Mouse (Mus musculus) adrenal gland, postnatal 4 days (tissue): Measurements from ENCODE around the gene Serpini2. TPM values are rescaled to one million over a fixed set of nuclear protein-coding genes. Genes with fewer than 3 reads are reported as not detected.
"Not testable (repeated sequence)": the region's sequence is repeated elsewhere in the genome, so short reads cannot be mapped to it uniquely, and the experiment has no call there.

Source experiments
- DNase-seq, 2 experiments: peaks; one replicate each; pipeline ENCODE4 v3.0.0; 2021 to 2022; ENCODE audit warnings: low spot score in 2 of 2, mixed read lengths in 2 of 2
- long read RNA-seq, 2 experiments: library from polyadenylated mRNA; stranded (forward); transcript quantifications; one replicate each; pipeline ENCODE4 v2.0.0; 2021
- total RNA-seq, 2 experiments: library from RNA; stranded (reverse); gene quantifications; 2 replicates each; pipeline ENCODE4 v1.2.3; 2021

Serpini2 gene
- 10 to 100 TPM in 1 of 2 experiments, not detected in 1; 19.1 TPM for total RNA-seq
- long read RNA-seq, experiment 1 = 0 reads
- long read RNA-seq, experiment 2, partial matches to known transcripts = 0 of 2 reads
- long read RNA-seq, experiment 2, other reads (novel, unspliced or antisense) = 0 of 2 reads

DNA sequence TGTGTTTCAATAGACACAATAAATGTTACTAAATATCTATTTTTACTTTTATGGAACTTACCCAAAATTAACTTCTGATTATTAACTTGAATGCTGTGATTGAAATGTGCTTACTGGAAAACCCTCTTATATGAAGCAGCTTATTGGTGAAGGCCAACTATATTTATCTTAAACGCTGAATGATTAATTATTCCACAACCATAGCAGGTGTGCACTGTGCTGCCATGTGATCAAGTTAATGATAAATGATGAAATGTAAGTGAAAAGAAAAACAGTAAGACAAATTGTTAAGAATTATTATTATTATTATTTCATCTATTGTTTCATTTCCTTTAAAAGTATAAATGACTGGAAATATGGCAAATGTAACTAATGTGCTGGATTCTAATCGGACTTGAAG lies at the start of gene Serpini2:
Gene Serpini2, minus strand, starts transcription at position 101 of the 400 bp plus-strand sequence.
- no peak for DNase-seq

DNA sequence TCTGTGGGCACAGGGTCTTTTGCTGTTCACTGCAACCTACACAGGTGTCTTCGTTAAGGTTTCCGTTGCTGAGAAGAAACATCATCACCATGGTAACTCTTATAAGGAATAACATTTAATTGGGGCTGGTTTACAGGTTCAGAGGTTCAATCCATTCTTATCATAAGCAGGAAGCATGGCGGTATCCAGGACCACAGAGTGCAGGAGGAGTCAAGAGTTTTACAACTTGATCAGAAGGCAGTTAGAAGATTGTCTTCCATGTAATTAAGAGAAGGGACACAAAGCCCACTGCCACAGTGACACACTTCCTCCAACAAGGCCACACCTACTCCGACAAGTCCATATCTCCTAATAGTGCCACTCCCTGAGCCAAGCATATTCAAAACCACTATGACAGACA lies 39.0 kb upstream of the Serpini2 start:
- DNase-seq = no peak

DNA sequence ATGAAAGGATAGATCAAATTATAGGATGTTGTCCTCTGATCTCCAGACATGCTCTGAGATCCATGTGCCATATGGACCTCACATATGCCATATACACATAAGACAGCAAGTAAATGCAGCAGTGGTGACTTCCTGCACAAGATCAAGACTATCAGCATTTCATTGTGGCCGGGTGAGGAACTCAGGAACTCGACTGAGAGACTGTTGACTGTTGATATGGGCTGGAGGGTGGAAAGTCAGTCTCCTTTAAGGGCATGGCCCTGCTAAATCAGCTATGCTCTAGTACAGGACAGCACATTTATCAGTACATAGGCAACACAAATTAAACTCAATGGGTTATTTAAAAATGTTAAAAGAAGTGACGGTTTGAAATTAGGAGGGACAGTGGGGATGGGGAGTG lies 38.4 kb upstream of the Serpini2 start:
- DNase-seq = no peak

DNA sequence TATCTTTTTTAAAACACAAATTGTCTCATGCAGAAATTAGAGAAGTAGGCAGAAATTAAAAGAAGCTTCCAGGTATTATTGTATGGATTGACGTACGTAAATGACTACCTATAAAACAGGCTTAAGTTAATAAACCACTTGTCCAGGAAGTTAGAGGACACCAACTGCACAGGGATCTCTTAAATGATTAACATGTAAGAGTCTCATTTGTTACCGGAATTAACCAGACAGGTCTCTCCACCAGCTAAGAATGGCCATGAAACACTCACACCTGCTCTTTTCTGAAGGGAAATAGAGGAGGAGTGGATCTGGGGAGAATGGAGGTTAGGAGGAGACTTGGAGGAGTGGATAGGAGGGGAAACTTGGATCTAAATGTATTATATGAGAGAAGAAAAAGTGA lies 35.7 kb upstream of the Serpini2 start:
- DNase-seq = no peak

DNA sequence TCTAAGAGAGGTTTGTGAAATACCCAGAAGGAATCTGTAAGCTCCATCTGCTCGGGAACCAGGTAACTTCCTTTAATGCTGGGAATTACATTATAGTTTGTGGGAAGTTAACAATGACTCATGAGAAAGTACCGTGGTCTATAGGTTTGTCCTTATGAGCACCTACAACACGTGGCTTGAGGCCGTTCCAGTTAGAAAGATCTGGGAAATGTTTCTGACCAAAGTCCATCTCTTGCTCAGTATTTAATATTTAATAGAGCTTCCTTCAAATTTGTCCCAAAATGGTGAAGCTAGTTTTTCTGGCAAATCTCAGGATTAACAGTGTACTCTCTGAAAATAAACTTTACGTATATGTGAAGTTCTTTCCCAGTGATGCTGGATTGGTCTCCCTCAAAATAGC lies 34.7 kb upstream of the Serpini2 start:
- DNase-seq = no peak

DNA sequence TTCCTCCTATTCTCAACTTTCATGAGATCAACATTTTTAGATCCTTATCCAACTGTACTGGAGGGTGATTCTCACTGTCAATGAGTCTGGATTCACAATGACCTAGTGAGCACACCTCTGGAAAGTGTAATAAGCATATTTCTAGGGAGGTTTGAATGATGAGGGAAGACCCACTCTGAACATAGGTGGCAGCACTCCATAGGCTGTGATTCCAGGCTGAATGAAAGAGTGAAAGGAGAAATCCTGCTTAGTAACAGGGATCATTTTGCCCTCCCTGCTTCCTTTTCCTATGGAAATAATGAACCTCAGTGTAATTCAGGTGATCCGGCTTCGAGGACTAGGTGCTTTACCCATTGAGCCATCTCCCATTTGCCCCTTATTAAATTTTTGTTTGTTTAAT lies 31.2 kb upstream of the Serpini2 start:
- no peak for DNase-seq

DNA sequence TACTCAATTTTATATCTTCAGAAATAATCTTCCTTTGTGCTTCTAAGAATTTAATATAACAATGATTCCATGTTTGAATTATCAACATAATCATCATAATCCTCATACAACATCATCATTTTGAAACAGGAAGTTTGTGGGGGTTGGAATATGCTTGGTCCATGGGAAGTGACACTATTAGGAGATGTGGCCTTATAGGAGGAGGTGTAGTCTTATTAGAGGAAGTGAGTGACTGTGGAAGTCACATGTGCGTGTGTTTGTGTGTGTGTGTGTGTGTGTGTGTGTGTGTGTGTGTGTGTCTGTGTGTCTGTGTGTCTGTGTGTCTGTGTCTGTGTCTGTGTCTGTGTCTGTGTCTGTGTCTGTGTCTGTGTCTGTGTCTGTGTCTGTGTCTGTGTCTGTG lies 29.6 kb upstream of the Serpini2 start:
- not testable (repeated sequence) for DNase-seq

DNA sequence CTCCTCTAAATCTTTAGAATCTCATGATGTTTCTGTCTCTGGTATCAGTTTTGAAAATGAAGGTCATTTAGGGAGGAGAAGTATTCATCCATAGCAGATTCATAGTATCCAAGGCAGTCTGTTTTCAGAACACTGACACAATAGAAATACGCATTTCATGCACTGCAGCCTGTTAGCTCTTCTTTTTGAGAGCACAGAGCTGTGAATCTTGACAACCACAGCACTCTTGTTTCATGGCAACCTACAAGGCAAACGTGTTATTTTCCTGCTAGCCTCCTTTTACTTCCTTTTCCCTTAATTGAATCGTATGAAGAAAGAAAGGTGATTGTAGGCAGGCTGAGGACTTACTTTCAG lies 27.9 kb upstream of the Serpini2 start:
- DNase-seq = no peak

DNA sequence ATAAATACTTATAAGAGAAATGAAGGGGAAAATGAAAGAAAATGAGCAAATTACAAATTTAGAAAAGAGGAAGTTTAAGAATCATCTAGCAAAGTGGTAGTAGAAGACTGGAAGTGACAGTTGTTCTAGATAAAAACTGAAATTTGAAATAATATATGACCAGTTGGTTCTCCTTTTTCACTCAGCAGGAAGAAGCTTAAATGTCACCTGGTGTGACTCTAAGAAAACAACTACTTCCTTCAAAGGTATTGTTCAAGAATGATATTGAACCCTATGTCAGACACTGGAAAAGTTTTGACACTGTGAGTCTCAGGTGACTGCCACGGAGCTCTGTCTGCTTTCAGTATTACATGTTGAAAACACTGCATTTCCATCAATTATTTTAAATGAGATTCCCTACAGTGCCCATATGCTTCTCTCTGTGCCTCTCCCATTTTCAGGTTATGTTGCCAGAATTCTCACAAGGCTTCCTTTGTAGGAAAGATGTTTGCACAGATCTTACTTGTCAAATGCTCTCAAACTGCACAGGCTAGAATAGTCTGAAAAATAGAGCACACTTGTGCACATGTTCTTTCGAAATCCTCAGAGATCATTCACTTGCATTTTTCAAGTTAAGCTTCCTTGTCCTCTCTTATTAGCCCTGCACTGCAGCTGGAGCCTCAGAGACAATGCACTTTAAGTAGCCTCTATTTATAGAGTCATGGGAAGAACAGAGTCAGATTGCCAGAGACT lies 27.3 kb upstream of the Serpini2 start:
- no peak for DNase-seq

DNA sequence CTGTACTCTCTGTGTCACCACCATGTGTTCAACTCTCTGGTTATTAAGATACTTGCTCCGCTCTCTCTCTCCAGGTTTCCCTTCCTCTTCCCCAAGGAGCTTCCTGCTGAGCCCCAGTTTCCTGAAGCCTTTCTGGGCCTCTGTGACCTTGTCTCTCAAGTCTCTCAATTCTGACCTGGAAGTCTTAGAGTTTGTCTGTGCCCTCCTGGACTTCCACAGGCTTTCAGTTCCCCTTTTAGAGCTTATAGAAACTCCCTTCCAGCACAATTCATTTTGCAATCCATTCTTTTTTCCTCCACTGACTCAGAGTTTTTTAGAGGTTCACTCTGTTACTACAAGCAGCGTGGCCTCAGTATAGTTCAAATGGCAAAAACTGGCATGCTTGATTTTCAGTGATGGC lies 23.4 kb upstream of the Serpini2 start:
- no peak for DNase-seq

DNA sequence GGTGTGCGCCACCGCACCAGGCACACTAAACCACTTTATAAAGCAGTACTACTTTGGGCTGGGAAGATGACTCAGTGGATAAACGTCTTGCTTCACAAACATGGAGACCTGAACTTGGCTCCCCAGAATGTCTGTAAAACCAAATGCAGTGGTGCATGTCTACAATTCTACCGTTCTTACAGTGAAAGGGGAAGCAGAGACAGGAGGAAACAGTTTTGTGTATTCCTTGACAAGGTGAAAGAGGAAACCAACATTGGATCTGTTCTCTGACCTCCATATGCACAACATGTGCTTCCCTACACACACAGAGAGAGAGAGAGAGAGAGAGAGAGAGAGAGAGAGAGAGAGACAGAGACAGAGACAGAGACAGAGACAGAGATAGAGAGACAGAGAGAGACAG lies 7.6 kb upstream of the Serpini2 start:
- no peak for DNase-seq

DNA sequence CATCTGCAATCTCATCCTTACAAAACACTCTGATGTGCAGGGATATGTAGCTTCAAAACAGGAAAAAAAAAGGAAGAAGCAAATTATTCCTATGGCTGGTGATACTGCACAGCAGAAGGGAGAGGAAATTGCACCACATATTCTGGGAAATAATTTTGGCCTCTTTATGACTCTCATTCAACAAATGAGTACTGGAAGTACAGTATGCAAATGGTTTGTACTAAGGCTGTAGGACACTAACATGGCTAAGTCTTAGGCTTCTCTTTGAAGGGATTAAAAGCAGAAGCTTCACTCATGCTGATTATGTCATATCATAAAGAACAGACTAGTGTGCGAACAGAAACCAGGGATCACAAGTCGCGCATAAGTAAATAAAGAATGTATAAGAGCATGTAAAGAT lies 6.6 kb upstream of the Serpini2 start:
- no peak for DNase-seq

DNA sequence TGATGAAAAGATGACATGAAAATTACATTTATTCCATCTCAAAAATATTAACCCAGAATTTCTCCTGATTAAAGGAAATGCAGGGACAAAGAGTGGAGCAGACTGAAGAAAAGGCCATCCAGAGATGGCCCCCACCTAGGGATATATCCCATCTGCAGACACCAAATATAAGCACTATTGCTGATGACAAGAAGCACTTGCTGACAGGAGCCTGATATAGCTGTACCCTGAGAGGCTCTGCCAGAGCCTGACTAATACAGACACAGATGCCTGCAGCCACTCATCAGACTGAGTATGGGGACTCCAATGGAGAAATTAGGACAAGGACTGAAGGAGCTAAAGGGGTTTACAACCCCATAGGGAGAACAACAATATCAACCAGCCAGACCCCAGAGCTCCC lies 5.2 kb upstream of the Serpini2 start:
- no peak for DNase-seq

DNA sequence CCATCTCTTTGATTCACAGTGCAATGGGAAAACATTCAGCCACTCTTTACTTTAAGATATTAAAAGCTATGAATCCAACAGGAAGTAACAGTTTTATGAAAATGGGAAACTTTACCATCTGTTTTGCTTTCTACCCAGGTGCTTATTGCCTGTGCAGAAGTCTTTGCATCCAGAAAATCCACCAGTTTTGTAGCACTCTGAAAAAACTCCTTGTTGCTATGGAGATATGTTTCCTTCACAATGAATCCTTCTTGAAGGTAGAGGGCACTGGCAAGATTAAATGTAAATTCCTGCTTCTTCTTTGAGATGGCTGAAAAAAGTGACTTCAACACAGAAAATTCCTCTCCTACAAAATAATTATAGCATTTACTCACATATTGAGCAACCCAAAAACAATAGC lies 10.5 kb downstream of the Serpini2 start:
- DNase-seq = no peak

DNA sequence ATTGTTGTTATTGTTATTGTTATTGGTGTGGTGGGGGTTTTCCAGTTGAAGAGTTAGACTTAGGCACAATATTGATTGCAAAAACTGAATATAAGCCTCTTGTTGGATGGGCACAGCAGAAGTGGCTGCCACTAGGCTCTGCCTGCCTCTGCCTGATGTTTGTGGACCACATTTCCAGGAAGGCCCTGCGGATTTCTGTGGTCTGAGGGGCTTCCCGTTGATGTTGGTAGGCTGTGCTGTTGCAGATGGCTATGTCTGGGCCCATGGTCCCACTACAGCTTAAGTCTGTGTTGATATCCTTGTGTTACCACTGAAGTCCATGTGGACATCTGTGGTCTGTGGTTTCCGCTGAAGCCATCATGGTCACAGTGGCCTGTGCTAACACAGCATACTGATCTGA lies 50.2 kb downstream of the Serpini2 start:
- DNase-seq = no peak

DNA sequence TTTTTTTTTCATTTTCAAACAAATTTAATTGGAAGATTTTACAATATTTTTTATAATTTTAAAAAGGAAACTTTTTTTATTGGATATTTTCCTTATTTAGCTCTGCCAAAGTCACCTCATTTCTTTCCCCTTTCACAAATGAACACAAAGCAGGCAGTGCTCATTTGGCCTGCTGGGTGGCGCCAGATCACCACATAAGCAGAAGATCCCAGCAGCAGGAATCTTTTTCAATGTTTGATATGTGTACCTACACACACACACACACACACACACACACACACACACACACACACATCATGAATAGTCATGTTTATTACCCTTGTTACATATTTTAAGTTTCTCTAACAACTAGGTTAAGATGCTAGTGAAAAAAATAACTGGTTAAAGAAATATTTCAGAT lies 50.7 kb downstream of the Serpini2 start:
- DNase-seq = no peak

DNA sequence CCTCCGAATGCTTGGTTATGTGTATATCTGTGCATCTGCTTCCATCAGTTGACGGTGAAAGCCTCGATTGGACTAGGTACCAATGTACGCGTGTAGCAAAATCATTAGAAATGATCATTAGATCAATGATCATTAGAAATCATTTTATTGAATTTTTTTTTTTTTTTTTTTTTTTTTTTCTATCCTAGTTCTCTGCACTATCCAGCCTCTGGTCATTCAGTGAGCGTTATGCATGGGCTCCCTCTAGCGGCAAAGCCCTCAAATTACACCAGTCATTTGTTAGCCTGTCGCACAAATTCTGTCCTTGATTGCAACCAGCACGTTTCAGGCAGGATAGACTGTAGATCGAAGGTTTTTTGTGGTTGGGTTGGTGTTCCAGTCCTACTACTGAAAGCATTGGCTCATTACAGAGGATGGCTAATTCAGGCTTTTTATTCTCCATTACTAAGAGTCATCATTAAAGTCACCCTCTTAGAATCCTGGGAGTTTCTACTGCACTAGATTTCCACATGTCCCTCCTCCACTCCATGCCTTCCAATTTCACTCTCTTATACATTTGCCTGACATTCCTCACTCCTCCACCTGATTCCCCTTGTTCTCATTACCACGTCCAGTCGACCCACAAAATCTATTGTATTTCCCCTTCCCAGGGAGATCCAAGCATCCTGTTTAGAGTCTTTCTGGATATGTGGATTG lies 66.9 kb downstream of the Serpini2 start:
- DNase-seq = peak in 1 of 2 experiments; percentile 15

Other genes with a start within 250 kb of the Serpini2 start
- not detected for gene Zbbx, start 105.0 kb downstream of the Serpini2 start, total RNA-seq
- under 1 TPM in 1 of 2 experiments, not detected in 1; 0.22 TPM for gene Wdr49, start 212.1 kb upstream of the Serpini2 start, total RNA-seq